Mouse (Mus musculus) cerebellum, postnatal 10 days (tissue): ENCODE data around the gene Slc25a22.
"Not testable (repeated sequence)": the region's sequence is repeated elsewhere in the genome, so short reads cannot be mapped to it uniquely, and the experiment has no call there.

Experiments
- DNase-seq, 2 experiments: peaks; one replicate each; pipeline ENCODE4 v3.0.0; 2021; ENCODE audit warnings: mixed read lengths in 2 of 2

Slc25a22 gene

DNA sequence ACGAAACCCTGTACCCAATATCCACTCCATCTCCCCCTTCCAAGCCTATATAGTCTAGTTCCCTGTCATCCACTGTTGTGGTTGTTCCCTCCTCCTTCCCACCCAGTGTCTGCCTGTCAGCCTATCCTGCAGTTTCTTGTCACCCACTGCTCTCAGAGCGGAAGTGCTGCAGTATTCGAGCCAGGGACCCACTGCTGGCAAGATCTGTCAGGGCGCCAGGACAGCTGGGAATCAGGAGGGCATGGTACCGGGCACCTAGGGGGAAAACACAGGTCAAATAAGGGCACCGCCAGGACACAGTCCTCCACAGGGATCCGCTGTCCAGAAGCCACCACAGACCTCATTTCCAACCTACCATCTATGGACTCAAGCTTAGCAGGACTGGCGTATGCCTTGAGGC is 27.1 kb downstream of the Slc25a22 start:
- peak; percentile 34 for DNase-seq

DNA sequence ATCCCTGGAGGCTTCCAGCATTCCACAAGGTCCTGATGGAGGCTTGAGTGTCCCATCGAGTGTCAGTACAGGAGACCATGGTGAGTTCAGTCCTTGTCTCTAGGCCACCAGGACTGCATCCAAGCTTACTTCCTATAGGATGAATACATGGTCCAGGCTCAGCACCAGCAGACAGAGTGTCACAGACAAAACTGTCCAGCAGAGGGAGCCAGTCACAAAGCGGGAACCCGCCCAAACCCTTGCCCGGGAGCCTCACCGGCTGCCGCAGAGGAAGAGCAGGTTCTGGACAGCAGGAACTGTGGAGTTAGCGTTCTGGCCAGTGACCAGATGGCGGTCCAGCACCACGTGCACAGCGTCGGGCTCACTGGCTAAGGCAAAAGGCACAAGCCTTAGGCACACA is 28.9 kb downstream of the Slc25a22 start:
- peak; percentile 96 to 98 for DNase-seq

DNA sequence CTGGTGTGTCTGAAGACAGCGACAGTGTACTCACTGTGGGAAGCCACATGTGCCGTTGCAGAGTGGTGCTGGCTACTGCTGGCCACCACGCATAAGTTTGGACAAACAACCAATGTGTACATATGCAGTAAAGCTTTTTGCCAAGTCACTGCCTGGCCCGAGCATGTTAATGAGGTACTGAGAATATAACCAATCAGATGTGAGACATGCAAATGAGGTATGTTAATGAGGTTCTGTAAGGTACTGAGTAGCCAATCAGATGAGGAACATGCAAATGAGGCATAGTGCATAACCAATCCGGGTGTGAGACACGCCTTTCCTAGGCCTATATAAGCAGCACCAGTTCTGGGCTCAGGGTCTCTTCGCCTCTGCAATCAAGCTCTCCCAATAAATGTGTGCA is 30.0 kb downstream of the Slc25a22 start:
- not testable (repeated sequence) for DNase-seq

DNA sequence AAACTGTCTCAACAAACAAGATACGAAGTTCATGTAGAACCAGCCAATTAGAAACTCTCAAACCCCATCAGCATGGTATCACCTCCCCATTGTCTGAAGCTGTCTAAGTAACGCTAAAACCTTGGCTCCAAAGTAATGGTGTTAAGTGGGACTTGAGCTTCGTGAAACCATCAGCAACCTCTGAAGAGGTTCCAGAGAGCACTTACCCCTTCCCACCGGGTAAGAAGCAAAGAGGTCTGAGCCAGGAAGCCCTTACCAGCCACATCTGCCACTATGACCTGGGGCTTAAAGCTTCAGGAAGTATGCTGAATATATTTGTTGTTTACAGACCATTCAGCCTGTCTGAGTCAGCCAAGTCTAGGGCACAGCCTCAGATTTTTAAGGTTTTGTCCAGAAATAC is 32.2 kb downstream of the Slc25a22 start:
- no peak for DNase-seq

GRCm38 (mm10) chr7:141403305-141403704 is 34.4 kb downstream of the Slc25a22 start:
- DNase-seq = peak; percentile 75 to 78

DNA sequence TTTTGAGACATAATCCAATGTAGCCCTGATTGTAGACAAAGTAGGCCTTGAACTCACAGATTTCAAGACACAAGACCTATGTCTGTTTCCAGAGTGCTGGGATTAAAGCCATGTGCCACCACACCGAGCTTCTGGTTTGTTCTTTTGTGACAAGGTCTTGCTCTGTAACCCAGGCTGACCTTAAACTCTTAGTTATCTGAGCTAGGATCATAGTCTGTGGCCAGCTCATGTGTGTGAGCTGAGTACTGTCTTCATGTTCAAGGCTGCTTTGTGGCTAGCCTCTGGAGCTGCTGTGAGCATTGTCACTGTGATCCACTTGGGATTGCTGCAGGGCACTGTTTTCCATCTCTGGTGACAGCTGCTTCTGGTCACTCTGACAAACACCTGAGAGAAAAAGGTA is 42.3 kb downstream of the Slc25a22 start:
- DNase-seq = no peak

DNA sequence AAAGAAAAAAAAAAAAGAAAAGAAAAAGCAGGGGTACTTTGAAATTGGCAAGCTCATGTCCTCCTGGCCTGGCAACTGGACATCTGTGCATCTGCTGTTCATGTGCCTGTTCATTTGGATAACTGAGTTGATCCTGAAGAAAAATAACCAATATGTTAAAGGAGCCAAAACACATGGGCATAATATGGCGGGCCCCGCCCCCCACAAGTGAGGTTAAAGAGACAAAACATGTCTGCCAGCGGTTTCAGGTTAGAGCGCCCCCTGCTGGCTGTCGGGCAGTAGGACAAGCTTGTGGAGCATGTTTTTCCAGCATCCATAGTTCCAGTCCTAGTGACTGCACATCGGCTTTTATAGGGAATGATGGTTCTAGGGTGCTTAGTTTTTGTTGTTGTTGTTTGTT is 42.9 kb downstream of the Slc25a22 start:
- peak; percentile 84 to 86 for DNase-seq

DNA sequence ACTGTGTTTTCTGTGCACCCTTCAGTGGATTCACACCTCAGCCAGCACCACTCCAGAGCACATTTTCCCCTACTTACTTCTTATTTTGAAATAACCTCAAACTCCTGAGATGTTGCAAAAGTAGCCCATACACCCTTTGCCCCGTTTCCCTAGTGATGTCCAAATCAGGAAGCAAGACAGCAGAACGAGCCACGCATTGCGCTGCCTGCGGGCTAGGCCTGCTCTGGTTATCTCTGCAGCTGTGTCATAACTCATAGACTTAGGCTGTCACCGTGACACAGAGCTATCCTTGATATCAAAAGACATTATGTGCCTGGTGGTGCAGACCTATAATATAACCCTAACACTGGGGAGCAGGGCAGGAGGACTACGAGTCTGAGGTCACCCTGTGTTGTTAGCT is 43.5 kb downstream of the Slc25a22 start:
- no peak for DNase-seq

GRCm38 (mm10) chr7:141392552-141393222 is 45.0 kb downstream of the Slc25a22 start:
- DNase-seq = no peak

GRCm38 (mm10) chr7:141391625-141392551 is 45.8 kb downstream of the Slc25a22 start, which contains the start of gene Taldo1:
TSS of gene Taldo1 (plus strand) at chr7:141392199.
- peak; percentile 97 to 98 for DNase-seq

GRCm38 (mm10) chr7:141390326-141391259 is 47.1 kb downstream of the Slc25a22 start:
- DNase-seq = no peak

DNA sequence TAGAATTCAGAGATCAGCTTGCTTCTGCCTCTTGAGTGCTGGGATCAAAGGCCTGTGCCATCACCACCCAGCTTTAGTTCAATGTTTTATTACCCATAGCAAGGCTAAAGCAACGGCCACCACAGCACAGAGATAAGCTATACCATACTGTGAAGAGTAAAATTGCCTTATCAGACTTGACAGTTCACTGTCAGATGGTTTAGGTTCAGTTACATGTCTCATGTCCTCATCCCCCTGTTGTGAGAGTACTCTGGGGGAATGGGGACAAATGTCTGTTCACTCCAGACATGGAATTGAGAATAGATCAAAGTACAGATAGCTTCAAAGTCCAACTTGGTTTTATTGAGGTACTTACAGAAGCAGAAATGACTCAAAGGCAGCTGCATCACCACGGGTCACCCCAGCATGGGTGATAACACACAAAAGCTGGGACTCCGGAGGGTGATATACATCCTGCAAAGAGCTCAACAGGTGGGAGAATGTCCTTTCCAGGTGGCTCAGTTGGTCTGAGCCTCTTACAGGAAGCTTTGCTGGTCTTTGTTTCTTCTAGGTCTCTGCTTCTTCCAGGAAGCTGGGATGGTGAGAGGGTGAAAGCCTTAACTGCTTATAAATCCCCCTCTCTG is 49.1 kb downstream of the Slc25a22 start:
- DNase-seq = no peak

GRCm38 (mm10) chr7:141387807-141388486 is 49.7 kb downstream of the Slc25a22 start:
- DNase-seq = no peak

- no peak for DNase-seq
Measured at GRCm38 (mm10) chr7:141381068-141381835, 56.4 kb downstream of the Slc25a22 start.
